Mouse (Mus musculus) liver, postnatal 0 days (tissue): ENCODE results near the gene Taar2. TPM values are rescaled to one million over a fixed set of nuclear protein-coding genes. Genes with fewer than 3 reads are reported as not detected.

Experiments used
- ATAC-seq: fragments of 200-750 bp; cut with Nextera tagmentation; 2 replicates; pipeline ENCODE4 v1.8.0; 2017; ENCODE audit warnings: mild to moderate bottlenecking, moderate library complexity
- DNase-seq: peaks from one replicate; pipeline ENCODE4 v3.0.0-alpha.2; 2016
- H3K27ac ChIP-seq: fragments of 300-500 bp; sonication (generic); 2 replicates; pipeline ENCODE4 v1.5.1; 2014; ENCODE audit warnings: antibody characterized with exemption, moderate library complexity, mild to moderate bottlenecking, low read depth
- H3K27me3 ChIP-seq: fragments of 300-500 bp; sonication (generic); 2 replicates; pipeline ENCODE4 v1.6.1; 2014; ENCODE audit warnings: low read length, control low read depth, mixed read lengths; ENCODE audit not compliant: insufficient read depth
- H3K36me3 ChIP-seq: fragments of 300-500 bp; sonication (generic); replicated peaks from 2 replicates; pipeline ENCODE4 v1.6.1; 2014; ENCODE audit warnings: mild to moderate bottlenecking, control low read depth, low read length, moderate library complexity, mixed read lengths; ENCODE audit not compliant: insufficient read depth
- H3K4me1 ChIP-seq: fragments of 300-500 bp; sonication (generic); 2 replicates; pipeline ENCODE4 v1.6.1; 2014; ENCODE audit warnings: antibody characterized with exemption, mild to moderate bottlenecking, control low read depth; ENCODE audit not compliant: insufficient read depth
- H3K4me2 ChIP-seq: fragments of 300-500 bp; sonication (generic); 2 replicates; pipeline ENCODE4 v1.6.1; 2014; ENCODE audit warnings: low read depth, mild to moderate bottlenecking, low read length, moderate library complexity, mixed read lengths
- H3K4me3 ChIP-seq: fragments of 300-500 bp; sonication (generic); 2 replicates; pipeline ENCODE4 v1.5.1; 2014; ENCODE audit warnings: low read depth, low read length
- H3K9ac ChIP-seq: fragments of 300-500 bp; sonication (generic); replicated peaks from 2 replicates; pipeline ENCODE4 v1.6.1; 2014; ENCODE audit warnings: mild to moderate bottlenecking, moderate library complexity
- H3K9me3 ChIP-seq: fragments of 300-500 bp; sonication (generic); 2 replicates; pipeline ENCODE4 v1.6.1; 2016; ENCODE audit warnings: mild to moderate bottlenecking, control low read depth, low read length, mixed read lengths
- CTCF ChIP-seq: sonication (generic); IDR thresholded peaks from 2 replicates; pipeline ENCODE4 v1.5.1; 2016; ENCODE audit warnings: antibody characterized with exemption, low read depth
- EP300 ChIP-seq: IDR thresholded peaks from 2 replicates; pipeline ENCODE4 v1.6.1; 2016; ENCODE audit warnings: antibody characterized with exemption, low read depth, mild to moderate bottlenecking
- WGBS: fragments of 180-500 bp; shearing (Covaris S2); extraction: QIAGEN DNeasy Blood & Tissue Kit; methylation state at CpG from one replicate; pipeline ENCODE4 v1.1.7; 2014; ENCODE audit not compliant: insufficient replicate concordance; 5-methylcytosine and 5-hydroxymethylcytosine counted together
- polyA plus RNA-seq: library from polyadenylated mRNA; unstranded; fragments of >200 nt; fragmentation: Nextera tagmentation; extraction: Ambion mirVana; gene quantifications from 2 replicates; pipeline ENCODE4 v1.2.1, GENCODE M21; 2015

Gene Taar2
- polyA plus RNA-seq, 1 experiment from 2014 or later, result not detected

GRCm38 (mm10) chr10:23920056-23920455, 18.3 kb upstream of the Taar2 start, which contains the start of gene Taar1:
Gene Taar1 (plus strand): TSS chr10:23920356.
- no peaks in the 10 kb centered on the region for H3K4me1 ChIP-seq
- 71% methylated on average over 4 of the region's 4 CpGs for WGBS
- H3K9me3 ChIP-seq, result no peaks in the 10 kb centered on the region
- ATAC-seq, result no peak
- no peak within 1 kb of the TSS for H3K4me2 ChIP-seq
- H3K27ac ChIP-seq, result no peak within 1 kb of the TSS
- no peaks in the 10 kb centered on the region for H3K27me3 ChIP-seq
- no peak for TF ChIP-seq CTCF
- no peak for TF ChIP-seq EP300
- no peak within 1 kb of the TSS for H3K4me3 ChIP-seq
- H3K9ac ChIP-seq, result no peak within 1 kb of the TSS
- DNase-seq, result no peak
- no peaks in the 10 kb centered on the region for H3K36me3 ChIP-seq

GRCm38 (mm10) chr10:23922468-23922867, 15.9 kb upstream of the Taar2 start:
- no peaks in the 10 kb centered on the region for H3K4me1 ChIP-seq
- DNase-seq, result no peak
- H3K9me3 ChIP-seq, result no peaks in the 10 kb centered on the region
- TF ChIP-seq EP300 (no peak), CTCF (no peak)
- no peak overlapping the region for H3K9ac ChIP-seq
- ATAC-seq, result peak; percentile 85
- no peak overlapping the region for H3K4me3 ChIP-seq
- no peak overlapping the region for H3K4me2 ChIP-seq
- no peaks in the 10 kb centered on the region for H3K36me3 ChIP-seq
- no peaks in the 10 kb centered on the region for H3K27me3 ChIP-seq
- WGBS, result 42% methylated on average over 3 of the region's 3 CpGs
- no peak overlapping the region for H3K27ac ChIP-seq

- Histone ChIP-seq H3K4me2 (no peak overlapping the region), H3K4me3 (no peak overlapping the region), H3K27ac (no peak overlapping the region), H3K9me3 (no peaks in the 10 kb centered on the region), H3K36me3 (no peaks in the 10 kb centered on the region), H3K27me3 (no peaks in the 10 kb centered on the region), H3K9ac (no peak overlapping the region), H3K4me1 (no peaks in the 10 kb centered on the region)
- TF ChIP-seq EP300 (no peak), CTCF (no peak)
- WGBS, result 59% methylated on average over 2 of the region's 2 CpGs
- DNase-seq, result no peak
- ATAC-seq, result no peak
Measured at GRCm38 (mm10) chr10:23923941-23924340, 14.4 kb upstream of the Taar2 start.

GRCm38 (mm10) chr10:23937613-23938012, 759 bp upstream of the Taar2 start:
- Histone ChIP-seq H3K36me3 (no peaks in the 10 kb centered on the region), H3K4me2 (no peak overlapping the region), H3K4me1 (no peaks in the 10 kb centered on the region), H3K4me3 (no peak overlapping the region), H3K9me3 (no peaks in the 10 kb centered on the region), H3K27me3 (no peaks in the 10 kb centered on the region), H3K27ac (no peak overlapping the region), H3K9ac (no peak overlapping the region)
- ATAC-seq, result no peak
- TF ChIP-seq EP300 (no peak), CTCF (no peak)
- WGBS, result 36% methylated on average over 4 of the region's 4 CpGs
- no peak for DNase-seq

GRCm38 (mm10) chr10:23942465-23942864, 4.1 kb downstream of the Taar2 start:
- TF ChIP-seq CTCF (peak; percentile 55), EP300 (no peak)
- H3K9ac ChIP-seq, result no peak overlapping the region
- ATAC-seq (no peak), DNase-seq (no peak)
- H3K4me3 ChIP-seq, result no peak overlapping the region
- no peak overlapping the region for H3K4me2 ChIP-seq
- no peak overlapping the region for H3K27ac ChIP-seq
- 76% methylated on average over 5 of the region's 5 CpGs for WGBS
- no peaks in the 10 kb centered on the region for H3K9me3 ChIP-seq
- H3K36me3 ChIP-seq, result no peaks in the 10 kb centered on the region
- H3K4me1 ChIP-seq, result no peaks in the 10 kb centered on the region
- no peaks in the 10 kb centered on the region for H3K27me3 ChIP-seq

GRCm38 (mm10) chr10:23948026-23948425, 9.7 kb downstream of the Taar2 start:
- 56% methylated on average over 7 of the region's 7 CpGs for WGBS
- DNase-seq, result no peak
- ATAC-seq, result no peak

GRCm38 (mm10) chr10:23949508-23950005, 11.2 kb downstream of the Taar2 start, which contains the start of gene Taar3:
Gene Taar3 (plus strand): TSS chr10:23949558.
- no peak within 1 kb of the TSS for H3K4me3 ChIP-seq
- no peaks in the 10 kb centered on the region for H3K4me1 ChIP-seq
- DNase-seq (no peak), ATAC-seq (no peak)
- no peak within 1 kb of the TSS for H3K9ac ChIP-seq
- no peak within 1 kb of the TSS for H3K4me2 ChIP-seq
- H3K36me3 ChIP-seq, result no peaks in the 10 kb centered on the region
- WGBS, result 87% methylated on average over 16 of the region's 16 CpGs
- no peak within 1 kb of the TSS for H3K27ac ChIP-seq
- H3K9me3 ChIP-seq, result no peaks in the 10 kb centered on the region
- H3K27me3 ChIP-seq, result no peaks in the 10 kb centered on the region
- TF ChIP-seq EP300 (no peak), CTCF (no peak)

More at GRCm38 (mm10) chr10:23948026-23948425, 9.7 kb downstream of the Taar2 start:
- TF ChIP-seq EP300, result no peak
- TF ChIP-seq CTCF, result no peak
- H3K9ac ChIP-seq, result no peak overlapping the region
- H3K27me3 ChIP-seq, result no peaks in the 10 kb centered on the region
- H3K4me1 ChIP-seq, result no peaks in the 10 kb centered on the region
- H3K27ac ChIP-seq, result no peak overlapping the region
- H3K4me2 ChIP-seq, result no peak overlapping the region
- no peaks in the 10 kb centered on the region for H3K36me3 ChIP-seq
- no peak overlapping the region for H3K4me3 ChIP-seq
- no peaks in the 10 kb centered on the region for H3K9me3 ChIP-seq
